ENCODE assay signal across 8 mouse cellular contexts in genomic region chr5:30713299-30713675, GRCm38 (mm10). TPM values are rescaled to one million over a fixed set of nuclear protein-coding genes. Genes with fewer than 3 reads are reported as not detected.
A peak's percentile ranks its signal among the peaks of the same experiment; 100 is the strongest.
DNase-seq lines count a peak whose midpoint lies in the region; ATAC-seq lines count a peak whose summit lies in the region.

No protein-coding gene starts in this region.

- peak overlapping the region; percentile 90 for H3K4me2 ChIP-seq in liver, embryonic 11.5 days
- peak overlapping the region; percentile 84 for H3K4me2 ChIP-seq in heart, embryonic 12.5 days
- peak overlapping the region; percentile 76 for H3K4me2 ChIP-seq in neural tube, embryonic 13.5 days

- DNase-seq in liver, embryonic 11.5 days (ENCODE audit: low spot score), result peak; percentile 42
- DNase-seq in liver, result no peak
- DNase-seq in cerebellum, postnatal 25 days, result peak; percentile 33 to 39
- DNase-seq in kidney, postnatal 14 days, result peak; percentile 9
- no peak for DNase-seq in c-Kit-positive CD71-positive TER-119-positive erythroid progenitor cells, embryonic 14.5 days (ENCODE audit: low spot score)
- no peak for DNase-seq in ovary, postnatal 10 days (ENCODE audit: low spot score)

- no peak for ATAC-seq in liver, embryonic 11.5 days (replicated peaks; ENCODE audit: low FRiP score)
- ATAC-seq in heart, embryonic 12.5 days (ENCODE audit: insufficient number of reproducible peaks, low FRiP score), result no peak
- ATAC-seq in neural tube, embryonic 13.5 days (ENCODE audit: low read depth), result peak; percentile 21

- peaks cover 14% of the 10 kb centered on the region for H3K4me1 ChIP-seq in liver, embryonic 11.5 days (replicated peaks; ENCODE audit: control insufficient read depth, insufficient read depth, low read length)
- H3K4me1 ChIP-seq in heart, embryonic 12.5 days (replicated peaks), result peaks cover 23% of the 10 kb centered on the region
- H3K4me1 ChIP-seq in neural tube, embryonic 13.5 days (replicated peaks), result peaks cover 49% of the 10 kb centered on the region

- under 1% methylated on average over 20 of the region's 20 CpGs for WGBS in liver, embryonic 11.5 days
- WGBS in heart, embryonic 12.5 days, result 1% methylated on average over 20 of the region's 20 CpGs
- WGBS in neural tube, embryonic 13.5 days, result 0% methylated on average over 20 of the region's 20 CpGs

- peaks cover 65% of the 10 kb centered on the region for H3K27me3 ChIP-seq in liver, embryonic 11.5 days (replicated peaks; ENCODE audit: control insufficient read depth, insufficient read depth, low read length)
- H3K27me3 ChIP-seq in heart, embryonic 12.5 days (replicated peaks), result peaks cover 63% of the 10 kb centered on the region
- no peaks in the 10 kb centered on the region; the same call in none of the 2 replicates for H3K27me3 ChIP-seq in neural tube, embryonic 13.5 days

- H3K36me3 ChIP-seq in liver, embryonic 11.5 days (ENCODE audit: control insufficient read depth, insufficient read depth, low read length), result no peaks in the 10 kb centered on the region
- H3K36me3 ChIP-seq in heart, embryonic 12.5 days, result no peaks in the 10 kb centered on the region
- H3K36me3 ChIP-seq in neural tube, embryonic 13.5 days, result 0 out of 2 replicates have a peak, but pooled peaks cover 5% of the 10 kb centered on the region

- H3K27ac ChIP-seq in liver, embryonic 11.5 days (ENCODE audit: low read depth, low read length), result no peak overlapping the region
- no peak overlapping the region for H3K27ac ChIP-seq in heart, embryonic 12.5 days (ENCODE audit: poor library complexity, severe bottlenecking)
- peak overlapping the region; percentile 95 for H3K27ac ChIP-seq in neural tube, embryonic 13.5 days (replicated peaks)

- H3K9ac ChIP-seq in liver, embryonic 11.5 days (ENCODE audit: low read depth, low read length), result no peak overlapping the region
- H3K9ac ChIP-seq in heart, embryonic 12.5 days, result peak overlapping the region; percentile 52
- H3K9ac ChIP-seq in neural tube, embryonic 13.5 days, result peak overlapping the region; percentile 95

- no peaks in the 10 kb centered on the region for H3K9me3 ChIP-seq in liver, embryonic 11.5 days (ENCODE audit: control insufficient read depth, low read length)
- no peaks in the 10 kb centered on the region for H3K9me3 ChIP-seq in heart, embryonic 12.5 days (replicated peaks)
- no peaks in the 10 kb centered on the region for H3K9me3 ChIP-seq in neural tube, embryonic 13.5 days

- H3K4me3 ChIP-seq in liver, embryonic 11.5 days (ENCODE audit: low read depth, low read length), result peak overlapping the region; percentile 48
- H3K4me3 ChIP-seq in heart, embryonic 12.5 days, result peak overlapping the region; percentile 48
- peak overlapping the region; percentile 87 for H3K4me3 ChIP-seq in neural tube, embryonic 13.5 days

RNA-seq across cellular contexts. Expression of gene Dpysl5, which starts 1.9 kb away (rescaled TPM):
- polyA plus RNA-seq in liver, embryonic 11.5 days (2014; fragmentation: Nextera tagmentation; extraction: Ambion mirVana), result 1.3 and 1.6 TPM in 2 replicates
- 3.6 and 4.4 TPM in 2 replicates for polyA plus RNA-seq in heart, embryonic 12.5 days (2016; fragmentation: Nextera tagmentation; extraction: Ambion mirVana)
- polyA plus RNA-seq in neural tube, embryonic 13.5 days (2015; fragmentation: Nextera tagmentation; extraction: Ambion mirVana), result 176 and 184 TPM in 2 replicates

RNA-seq across cellular contexts. Expression of gene Cenpa, which starts 46.7 kb away (rescaled TPM):
- polyA plus RNA-seq in liver, embryonic 11.5 days (2014; fragmentation: Nextera tagmentation; extraction: Ambion mirVana), result 326 and 357 TPM in 2 replicates
- 264 and 282 TPM in 2 replicates for polyA plus RNA-seq in heart, embryonic 12.5 days (2016; fragmentation: Nextera tagmentation; extraction: Ambion mirVana)
- polyA plus RNA-seq in neural tube, embryonic 13.5 days (2015; fragmentation: Nextera tagmentation; extraction: Ambion mirVana), result 60.2 and 69.1 TPM in 2 replicates

Comparison
In these comparisons a context has a peak if more than half of its experiments do, and no peak if none do; other contexts are left out.
1. DNase-seq: peak in liver, embryonic 11.5 days (single experiment), cerebellum, postnatal 25 days (2 of 2) and kidney, postnatal 14 days (single experiment); none in liver (single experiment), c-Kit-positive CD71-positive TER-119-positive erythroid progenitor cells, embryonic 14.5 days (single experiment) and ovary, postnatal 10 days (single experiment).
2. RNA of gene Dpysl5, which starts 1.9 kb away (polyA plus RNA-seq): 176 to 184 TPM in neural tube, embryonic 13.5 days; 3.6 to 4.4 TPM in heart, embryonic 12.5 days and 1.3 to 1.6 TPM in liver, embryonic 11.5 days; every median in the first group is over 10 times any median in the second.
3. Peak in every context shown above with its lines, with median percentiles within 50 percentile points of each other: H3K4me2 ChIP-seq and H3K4me3 ChIP-seq.